Mouse (Mus musculus) adrenal gland, postnatal 4 days (tissue): ENCODE data around the gene Tfdp2. TPM values are rescaled to one million over a fixed set of nuclear protein-coding genes. Genes with fewer than 3 reads are reported as not detected.

Experiments
- DNase-seq, 2 experiments: peaks; one replicate each; pipeline ENCODE4 v3.0.0; 2021 to 2022; ENCODE audit warnings: low spot score in 2 of 2, mixed read lengths in 2 of 2
- total RNA-seq, 2 experiments: library from RNA; stranded (reverse); gene quantifications; 2 replicates each; pipeline ENCODE4 v1.2.3; 2021

Gene Tfdp2
- total RNA-seq, 2 experiments from 2014 or later = 71.4 to 81.3 TPM

DNA sequence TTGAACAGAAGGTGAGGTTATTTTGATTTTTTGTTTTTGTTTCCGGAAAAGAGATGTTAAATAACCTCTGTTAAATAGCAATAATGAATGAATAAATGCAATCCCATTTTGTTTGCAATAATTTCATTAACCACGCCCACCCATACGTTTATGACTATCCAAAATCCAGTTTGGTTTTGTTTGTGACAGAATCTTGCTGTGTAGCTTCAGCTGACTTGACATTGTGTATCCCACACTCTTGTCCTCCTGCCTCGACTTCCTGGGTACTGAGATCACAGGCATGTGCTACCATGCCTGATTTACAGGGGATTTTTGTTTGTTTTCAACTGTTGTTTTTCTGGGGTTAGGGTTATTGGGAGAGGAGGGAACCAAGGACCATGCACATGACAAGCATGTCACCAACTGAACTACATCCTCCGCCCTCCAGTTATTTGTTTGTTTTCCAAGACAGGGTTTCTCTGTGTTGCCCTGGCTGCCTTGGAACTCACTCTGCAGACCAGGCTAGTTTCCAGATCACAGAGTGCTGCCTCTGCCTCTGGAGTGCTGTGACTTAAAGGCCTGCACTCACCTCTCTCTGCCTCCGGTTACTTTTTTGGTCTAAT lies 169.3 kb downstream of the Tfdp2 start:
- DNase-seq = no peak

DNA sequence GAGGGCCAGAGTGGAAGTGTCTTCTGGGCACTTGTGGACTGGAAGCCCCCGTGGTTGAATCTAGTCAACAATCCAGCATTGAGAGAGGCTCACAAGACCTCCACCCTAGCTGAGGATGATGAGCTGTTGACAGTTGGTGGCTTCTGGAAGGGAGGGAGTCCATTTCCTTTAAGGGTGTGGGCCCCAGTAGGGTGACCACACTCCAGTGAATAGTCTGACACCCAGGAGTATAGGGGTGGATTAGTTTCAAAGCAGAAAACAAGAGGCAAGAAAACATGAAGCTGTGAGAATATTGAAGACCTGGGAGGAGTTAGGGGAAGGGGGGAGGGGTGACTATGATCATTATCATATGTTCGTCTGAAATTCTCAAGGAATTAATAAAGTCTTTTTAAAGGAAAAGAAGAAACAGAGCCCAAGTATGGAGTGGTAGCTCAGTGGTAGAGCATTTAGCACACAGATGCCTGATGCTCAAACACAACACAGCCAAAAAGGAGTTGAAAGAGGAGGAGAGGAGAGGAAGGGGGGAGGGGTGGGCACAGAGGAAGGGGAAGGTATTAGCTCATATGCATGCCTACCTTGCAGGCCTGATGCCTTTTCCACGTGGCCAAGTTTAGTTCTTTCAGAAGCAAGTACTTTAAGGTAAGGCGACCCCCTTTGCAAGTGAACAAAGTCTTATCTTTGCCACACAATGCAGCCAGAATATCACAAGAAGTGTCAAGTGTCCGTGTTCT lies 173.7 kb downstream of the Tfdp2 start:
- no peak for DNase-seq

DNA sequence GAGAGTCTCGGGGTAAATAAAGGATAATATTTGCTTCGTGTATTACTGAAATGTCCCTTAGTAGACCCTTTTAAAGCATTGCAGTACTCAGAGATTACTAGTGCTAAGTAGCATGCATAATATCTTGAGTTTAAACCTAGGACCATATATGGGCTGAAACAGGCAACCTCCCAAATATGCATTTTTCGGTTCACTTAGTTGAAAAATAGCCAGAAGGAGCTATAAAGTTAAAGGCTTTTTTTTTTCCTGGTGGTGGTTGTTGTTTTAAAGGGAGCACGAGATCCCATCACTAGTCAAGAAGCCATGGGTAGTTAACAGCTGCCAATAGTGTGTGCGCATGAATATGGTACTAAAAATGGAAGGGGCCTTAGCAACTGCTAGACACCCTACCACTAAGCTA lies 175.0 kb downstream of the Tfdp2 start:
- DNase-seq = no peak

Other genes starting within 250 kb of the Tfdp2 start
- 10 to 100 TPM; 33.6 to 36.6 TPM for gene Xrn1, start 241.5 kb upstream of the Tfdp2 start, total RNA-seq
- gene Gk5, start 76.9 kb upstream of the Tfdp2 start, total RNA-seq = 10 to 100 TPM; 18.5 to 18.7 TPM
- 100 to 1,000 TPM; 161 TPM for gene Atp1b3, start 168.2 kb downstream of the Tfdp2 start, total RNA-seq